Mouse (Mus musculus): ENCODE measurements around the gene Carm1. TPM values are rescaled to one million over a fixed set of nuclear protein-coding genes. Genes with fewer than 3 reads are reported as not detected.

The Carm1 gene
- polyA plus RNA-seq, 1 experiment = 61.6 TPM

GRCm38 (mm10) chr9:21601722-21602399 is 55.2 kb downstream of the Carm1 start:
- TF ChIP-seq POLR2A (IDR thresholded peaks at IDR 0.05; ENCODE audit: extremely low read depth, insufficient read depth, low read length) = no peak
- peak; percentile 85 for TF ChIP-seq CTCF (IDR thresholded peaks at IDR 0.05; ENCODE audit: extremely low read depth, insufficient read depth, low read length)
- Histone ChIP-seq H3K27ac (ENCODE audit: insufficient read depth, low read length) (no peak overlapping the region), H3K4me1 (ENCODE audit: control insufficient read depth, insufficient read depth, low read length) (no peaks in the 10 kb centered on the region), H3K4me3 (ENCODE audit: insufficient read depth, low read length) (no peak overlapping the region)

- H3K27ac ChIP-seq (ENCODE audit: insufficient read depth, low read length) = no peak overlapping the region
- no peak overlapping the region for H3K4me3 ChIP-seq (ENCODE audit: insufficient read depth, low read length)
- no peak for TF ChIP-seq CTCF (IDR thresholded peaks at IDR 0.05; ENCODE audit: extremely low read depth, insufficient read depth, low read length)
- no peak for TF ChIP-seq POLR2A (IDR thresholded peaks at IDR 0.05; ENCODE audit: extremely low read depth, insufficient read depth, low read length)
- H3K4me1 ChIP-seq (ENCODE audit: control insufficient read depth, insufficient read depth, low read length) = no peaks in the 10 kb centered on the region
Measured at GRCm38 (mm10) chr9:21604119-21604518, 57.4 kb downstream of the Carm1 start.

- no peaks in the 10 kb centered on the region for H3K4me1 ChIP-seq (ENCODE audit: control insufficient read depth, insufficient read depth, low read length)
- no peak overlapping the region for H3K4me3 ChIP-seq (ENCODE audit: insufficient read depth, low read length)
- H3K27ac ChIP-seq (ENCODE audit: insufficient read depth, low read length) = no peak overlapping the region
- TF ChIP-seq POLR2A (IDR thresholded peaks at IDR 0.05; ENCODE audit: extremely low read depth, insufficient read depth, low read length) (no peak), CTCF (IDR thresholded peaks at IDR 0.05; ENCODE audit: extremely low read depth, insufficient read depth, low read length) (no peak)
Measured at GRCm38 (mm10) chr9:21605865-21606264, 59.2 kb downstream of the Carm1 start.

GRCm38 (mm10) chr9:21606648-21607047 is 60.0 kb downstream of the Carm1 start:
- Histone ChIP-seq H3K27ac (ENCODE audit: insufficient read depth, low read length) (no peak overlapping the region), H3K4me1 (ENCODE audit: control insufficient read depth, insufficient read depth, low read length) (no peaks in the 10 kb centered on the region), H3K4me3 (ENCODE audit: insufficient read depth, low read length) (no peak overlapping the region)
- TF ChIP-seq CTCF (IDR thresholded peaks at IDR 0.05; ENCODE audit: extremely low read depth, insufficient read depth, low read length) (no peak), POLR2A (IDR thresholded peaks at IDR 0.05; ENCODE audit: extremely low read depth, insufficient read depth, low read length) (no peak)

GRCm38 (mm10) chr9:21609861-21610260 is 63.2 kb downstream of the Carm1 start:
- no peak for TF ChIP-seq CTCF (IDR thresholded peaks at IDR 0.05; ENCODE audit: extremely low read depth, insufficient read depth, low read length)
- no peak for TF ChIP-seq POLR2A (IDR thresholded peaks at IDR 0.05; ENCODE audit: extremely low read depth, insufficient read depth, low read length)
- Histone ChIP-seq H3K27ac (ENCODE audit: insufficient read depth, low read length) (no peak overlapping the region), H3K4me3 (ENCODE audit: insufficient read depth, low read length) (no peak overlapping the region), H3K4me1 (ENCODE audit: control insufficient read depth, insufficient read depth, low read length) (no peaks in the 10 kb centered on the region)

- TF ChIP-seq CTCF (IDR thresholded peaks at IDR 0.05; ENCODE audit: extremely low read depth, insufficient read depth, low read length) (no peak), POLR2A (IDR thresholded peaks at IDR 0.05; ENCODE audit: extremely low read depth, insufficient read depth, low read length) (no peak)
- H3K4me1 ChIP-seq (ENCODE audit: control insufficient read depth, insufficient read depth, low read length) = 0 out of 2 replicates have a peak, but pooled peaks cover 2% of the 10 kb centered on the region
Measured at GRCm38 (mm10) chr9:21614864-21615616, 68.3 kb downstream of the Carm1 start.

GRCm38 (mm10) chr9:21615617-21616231 is 69.0 kb downstream of the Carm1 start, which contains the start of gene Smarca4:
Gene Smarca4 (plus strand): TSS chr9:21616169.
- TF ChIP-seq POLR2A (IDR thresholded peaks at IDR 0.05; ENCODE audit: extremely low read depth, insufficient read depth, low read length) (peak; percentile 89), CTCF (IDR thresholded peaks at IDR 0.05; ENCODE audit: extremely low read depth, insufficient read depth, low read length) (no peak)
- Histone ChIP-seq H3K4me3 (ENCODE audit: insufficient read depth, low read length) (peak within 1 kb of the TSS; percentile 50), H3K4me1 (ENCODE audit: control insufficient read depth, insufficient read depth, low read length) (0 out of 2 replicates have a peak, but pooled peaks cover 2% of the 10 kb centered on the region), H3K27ac (ENCODE audit: insufficient read depth, low read length) (peak within 1 kb of the TSS; percentile 94)

More at GRCm38 (mm10) chr9:21614864-21615616, 68.3 kb downstream of the Carm1 start:
- peak overlapping the region; percentile 50 for H3K4me3 ChIP-seq (ENCODE audit: insufficient read depth, low read length)
- H3K27ac ChIP-seq (ENCODE audit: insufficient read depth, low read length) = peak overlapping the region; percentile 81

GRCm38 (mm10) chr9:21616232-21616781 is 69.6 kb downstream of the Carm1 start:
- Histone ChIP-seq H3K27ac (ENCODE audit: insufficient read depth, low read length) (peak overlapping the region; percentile 94), H3K4me3 (ENCODE audit: insufficient read depth, low read length) (peak overlapping the region; percentile 50), H3K4me1 (ENCODE audit: control insufficient read depth, insufficient read depth, low read length) (0 out of 2 replicates have a peak, but pooled peaks cover 2% of the 10 kb centered on the region)
- TF ChIP-seq CTCF (IDR thresholded peaks at IDR 0.05; ENCODE audit: extremely low read depth, insufficient read depth, low read length) (no peak), POLR2A (IDR thresholded peaks at IDR 0.05; ENCODE audit: extremely low read depth, insufficient read depth, low read length) (peak; percentile 41; the same call in 1 of the 2 replicates)

- Histone ChIP-seq H3K27ac (ENCODE audit: insufficient read depth, low read length) (no peak overlapping the region), H3K4me1 (ENCODE audit: control insufficient read depth, insufficient read depth, low read length) (0 out of 2 replicates have a peak, but pooled peaks cover 2% of the 10 kb centered on the region), H3K4me3 (ENCODE audit: insufficient read depth, low read length) (peak overlapping the region; percentile 50)
- TF ChIP-seq POLR2A (IDR thresholded peaks at IDR 0.05; ENCODE audit: extremely low read depth, insufficient read depth, low read length) = no peak
- TF ChIP-seq CTCF (IDR thresholded peaks at IDR 0.05; ENCODE audit: extremely low read depth, insufficient read depth, low read length) = no peak
Measured at GRCm38 (mm10) chr9:21617066-21617465, 70.4 kb downstream of the Carm1 start.
